Mouse (Mus musculus): ENCODE measurements around the gene Rtbdn.
A peak's percentile ranks its signal among the peaks of the same experiment; 100 is the strongest.

Gene Rtbdn

DNA sequence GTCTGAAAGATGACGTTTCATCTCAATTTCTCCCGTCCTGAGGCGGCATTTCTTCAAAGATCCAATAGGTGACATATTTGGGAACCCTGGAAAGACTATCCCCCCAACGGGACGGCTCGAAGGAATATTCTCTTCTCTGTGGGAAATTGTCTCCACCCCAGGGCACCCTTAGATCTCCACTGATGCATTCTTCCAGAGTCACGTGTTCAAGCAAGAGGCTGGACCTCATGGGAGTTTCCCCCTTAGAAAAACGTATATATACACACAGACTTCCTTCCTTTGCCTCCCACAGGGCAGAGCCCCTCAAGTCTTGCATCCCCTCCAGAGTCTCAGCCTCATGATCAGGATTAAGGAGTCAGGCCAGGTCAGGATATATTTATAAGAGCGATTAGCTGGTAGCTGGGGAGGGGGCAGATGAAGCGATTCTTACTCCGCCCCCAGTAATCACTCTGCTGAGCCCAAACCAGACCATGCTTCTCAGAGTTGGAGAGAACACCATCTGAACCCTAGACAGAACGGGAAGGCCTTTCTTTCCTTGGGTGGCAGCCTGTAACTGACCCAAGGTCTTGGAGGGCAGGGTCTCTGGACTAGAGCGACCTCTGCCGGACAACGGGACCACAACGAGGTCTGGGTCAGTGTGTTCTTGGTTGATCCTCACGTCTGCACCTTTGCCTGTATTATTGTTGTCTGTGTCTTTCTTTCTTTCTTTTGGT, at the start of gene Rtbdn:
Rtbdn (plus strand) TSS at position 464 of the 713 bp plus-strand sequence.
- DNase-seq = no peak

DNA sequence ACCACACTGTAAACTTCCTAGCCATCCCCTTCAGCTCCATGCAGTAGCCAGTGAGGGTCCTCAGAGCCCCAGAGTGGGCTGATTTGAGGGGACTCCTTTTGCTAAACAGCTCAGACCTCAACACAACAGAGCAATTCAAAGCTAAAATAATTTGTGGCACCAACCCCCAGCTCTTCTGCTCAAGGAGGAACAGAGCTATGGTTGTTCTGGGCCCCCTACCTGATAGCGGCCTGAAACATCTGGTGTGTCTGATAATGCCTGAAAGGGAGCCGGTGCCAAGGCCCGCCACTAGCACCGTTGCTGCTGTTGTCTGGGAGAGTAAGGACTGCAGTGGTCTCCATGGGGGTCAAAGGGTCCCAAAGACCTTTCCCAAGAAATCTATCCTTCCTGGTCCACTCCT, 45.7 kb upstream of the Rtbdn start:
- no peak for DNase-seq

DNA sequence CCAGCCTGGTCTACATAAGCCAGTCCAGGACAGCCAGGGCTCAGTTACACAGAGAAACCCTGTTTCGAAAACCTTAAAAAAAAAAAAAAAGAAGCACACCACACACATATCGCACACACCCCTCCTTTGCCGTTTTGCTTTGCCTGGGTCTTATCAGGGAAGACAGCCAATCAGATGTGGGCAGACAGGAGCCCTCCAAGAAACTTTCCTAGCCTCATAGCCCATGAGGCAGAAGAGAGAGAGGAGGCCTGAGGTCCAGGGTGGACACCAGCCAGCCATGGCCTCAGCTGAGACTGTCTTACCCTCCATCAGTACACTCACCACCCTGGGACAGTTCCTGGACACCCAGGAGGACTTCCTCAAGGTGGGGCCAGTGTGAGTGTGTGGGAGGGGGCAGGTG, 45.0 kb upstream of the Rtbdn start, which contains the start of gene Klf1:
Klf1 (plus strand) TSS at position 177 of the 400 bp plus-strand sequence.
- DNase-seq = no peak

DNA sequence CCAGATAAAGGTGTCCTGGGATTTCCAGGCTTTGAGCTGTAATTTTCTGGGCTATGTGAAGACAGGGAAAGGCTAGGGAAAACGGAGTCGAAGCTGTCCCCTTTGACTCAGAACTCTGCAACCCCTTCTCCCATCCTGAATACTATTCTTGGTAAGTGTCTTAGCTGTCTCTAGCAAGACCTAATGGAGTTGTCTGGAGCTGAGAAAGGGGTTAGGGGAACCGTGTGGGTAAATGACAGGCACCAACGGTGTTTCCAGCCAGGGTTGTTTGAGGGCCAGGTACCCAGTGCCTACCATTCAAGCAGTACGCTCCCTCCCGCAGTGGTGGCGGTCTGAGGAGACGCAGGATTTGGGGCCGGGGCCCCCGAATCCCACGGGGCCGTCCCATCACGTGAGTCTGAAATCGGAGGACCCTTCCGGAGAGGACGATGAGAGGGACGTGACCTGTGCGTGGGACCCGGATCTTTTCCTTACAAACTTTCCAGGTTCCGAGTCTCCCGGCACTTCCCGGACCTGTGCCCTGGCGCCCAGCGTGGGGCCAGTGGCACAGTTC, 44.3 kb upstream of the Rtbdn start:
- DNase-seq = no peak

DNA sequence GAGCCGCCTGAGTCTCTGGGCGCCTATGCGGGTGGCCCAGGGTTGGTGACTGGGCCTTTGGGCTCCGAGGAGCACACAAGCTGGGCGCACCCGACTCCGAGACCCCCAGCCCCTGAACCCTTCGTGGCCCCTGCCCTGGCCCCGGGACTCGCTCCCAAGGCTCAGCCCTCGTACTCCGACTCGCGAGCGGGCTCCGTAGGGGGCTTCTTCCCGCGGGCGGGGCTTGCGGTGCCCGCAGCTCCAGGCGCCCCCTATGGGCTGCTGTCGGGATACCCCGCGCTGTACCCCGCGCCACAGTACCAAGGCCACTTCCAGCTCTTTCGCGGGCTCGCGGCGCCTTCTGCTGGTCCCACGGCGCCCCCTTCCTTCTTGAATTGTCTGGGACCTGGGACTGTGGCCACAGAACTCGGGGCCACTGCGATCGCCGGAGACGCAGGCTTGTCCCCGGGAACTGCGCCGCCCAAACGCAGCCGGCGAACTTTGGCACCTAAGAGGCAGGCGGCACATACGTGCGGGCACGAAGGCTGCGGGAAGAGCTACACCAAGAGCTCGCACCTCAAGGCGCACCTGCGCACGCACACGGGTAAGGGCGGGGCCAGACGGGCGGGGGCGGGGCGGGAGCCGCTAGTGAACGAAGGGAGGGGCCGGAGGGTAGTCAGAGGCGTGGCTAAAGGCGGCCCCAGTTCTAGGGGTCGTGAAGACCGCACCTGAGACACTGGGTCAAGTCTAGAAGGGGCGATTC, 43.7 kb upstream of the Rtbdn start:
- DNase-seq = peak; percentile 96

DNA sequence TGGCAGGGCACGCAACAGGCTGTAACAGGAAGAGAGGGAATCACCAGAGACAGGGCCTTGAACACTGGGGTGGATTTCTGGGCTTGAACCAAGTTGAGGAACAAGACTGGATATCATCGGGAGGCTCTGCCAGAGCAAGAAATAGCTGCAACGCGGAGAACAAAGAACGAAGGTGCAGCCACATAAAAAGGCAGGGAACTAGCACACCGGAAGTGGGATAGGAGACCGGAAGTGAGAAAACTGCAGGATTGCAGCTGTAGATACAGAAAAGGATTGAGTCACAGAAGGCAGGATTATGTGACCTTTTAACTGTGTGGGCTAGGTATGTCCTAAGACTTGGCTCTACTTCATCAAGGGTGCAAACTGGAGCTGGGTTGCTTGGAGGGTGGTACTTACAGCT, 42.4 kb upstream of the Rtbdn start:
- no peak for DNase-seq

DNA sequence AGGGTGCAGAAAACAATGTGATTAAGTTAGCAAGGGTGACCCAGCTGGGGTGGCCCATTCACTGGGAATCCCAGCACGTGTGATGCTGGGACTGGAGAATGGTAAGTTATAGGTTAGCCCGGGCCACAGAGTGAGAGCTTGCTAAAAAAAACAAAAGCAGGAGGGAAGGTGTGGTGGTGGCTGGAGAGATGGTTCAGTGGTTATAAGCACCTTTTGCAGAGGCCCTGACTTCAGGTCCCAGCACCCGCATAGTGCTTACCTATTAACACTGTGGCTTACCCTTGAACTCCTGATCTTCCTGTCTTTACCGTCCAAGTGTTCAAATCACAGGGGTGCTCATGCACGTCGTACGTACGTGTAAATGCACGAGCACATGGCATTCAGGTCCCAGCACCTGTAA, 39.8 kb upstream of the Rtbdn start:
- no peak for DNase-seq

DNA sequence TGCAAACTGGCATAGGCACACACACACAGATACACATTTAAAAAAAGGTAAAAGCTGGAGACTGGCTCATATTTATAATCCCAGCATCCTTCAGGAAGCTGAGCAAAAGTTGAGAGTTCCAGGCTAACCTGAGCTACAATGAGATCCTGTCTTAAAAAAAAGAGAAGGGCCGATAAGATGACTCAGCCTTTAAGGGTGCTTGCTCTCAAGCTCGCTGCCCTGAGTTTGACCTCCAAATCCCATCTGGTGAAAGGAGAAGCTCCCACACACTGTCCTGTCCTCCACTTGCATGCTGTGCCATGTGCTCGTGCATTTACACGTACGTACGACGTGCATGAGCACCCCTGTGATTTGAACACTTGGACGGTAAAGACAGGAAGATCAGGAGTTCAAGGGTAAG, 39.3 kb upstream of the Rtbdn start:
- no peak for DNase-seq

DNA sequence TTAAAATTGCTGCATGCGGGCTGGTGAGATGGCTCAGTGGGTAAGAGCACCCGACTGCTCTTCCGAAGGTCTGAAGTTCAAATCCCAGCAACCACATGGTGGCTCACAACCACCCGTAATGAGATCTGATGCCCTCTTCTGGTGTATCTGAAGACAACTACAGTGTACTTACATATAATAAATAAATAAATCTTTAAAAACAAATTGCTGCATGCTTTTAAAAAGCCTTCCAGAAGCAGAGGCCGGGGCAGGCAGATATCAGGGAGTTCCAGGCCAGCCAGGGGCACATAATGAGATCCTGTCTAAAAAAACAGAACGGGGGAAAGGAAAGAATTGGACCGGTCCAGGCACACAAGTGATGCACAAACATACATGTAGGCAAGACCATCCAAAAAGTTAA, 38.8 kb upstream of the Rtbdn start:
- peak; percentile 15 for DNase-seq

DNA sequence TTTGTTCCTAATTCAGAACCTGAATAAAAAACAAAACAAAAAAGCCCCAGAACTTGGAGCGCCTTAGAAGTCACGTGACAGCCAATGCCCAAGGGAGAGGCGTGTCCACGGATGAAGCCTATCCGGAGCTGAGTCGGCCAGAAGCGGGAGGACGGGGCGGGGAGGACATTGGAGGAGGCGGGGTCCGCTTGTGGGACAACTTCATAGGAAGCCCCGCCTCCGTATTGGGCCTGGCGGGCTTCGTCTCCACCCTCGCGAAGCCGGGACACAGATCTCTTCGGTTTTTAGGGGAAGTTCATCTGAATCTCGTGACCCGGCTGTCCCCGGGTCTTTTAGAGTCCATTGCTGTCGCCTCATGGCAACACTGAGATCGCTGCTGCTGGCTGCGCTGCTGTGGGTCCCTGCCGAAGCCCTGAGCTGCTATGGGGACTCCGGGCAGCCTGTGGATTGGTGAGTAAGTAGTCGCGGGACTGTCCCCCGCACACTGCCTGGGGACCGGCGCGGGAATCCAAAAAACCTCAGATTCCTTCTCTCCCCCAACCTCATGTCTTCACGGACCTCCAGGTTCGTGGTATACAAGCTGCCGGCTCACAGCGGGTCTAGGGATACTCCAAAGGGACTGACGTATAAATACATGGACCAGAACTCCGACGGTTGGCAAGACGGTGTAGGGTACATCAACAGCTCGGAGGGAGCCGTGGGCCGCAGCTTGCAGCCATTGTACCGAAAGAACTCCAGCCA, 38.2 kb upstream of the Rtbdn start, which contains the start of gene Dnase2a:
Dnase2a (plus strand) TSS at position 140 of the 741 bp plus-strand sequence.
- DNase-seq = peak; percentile 100

DNA sequence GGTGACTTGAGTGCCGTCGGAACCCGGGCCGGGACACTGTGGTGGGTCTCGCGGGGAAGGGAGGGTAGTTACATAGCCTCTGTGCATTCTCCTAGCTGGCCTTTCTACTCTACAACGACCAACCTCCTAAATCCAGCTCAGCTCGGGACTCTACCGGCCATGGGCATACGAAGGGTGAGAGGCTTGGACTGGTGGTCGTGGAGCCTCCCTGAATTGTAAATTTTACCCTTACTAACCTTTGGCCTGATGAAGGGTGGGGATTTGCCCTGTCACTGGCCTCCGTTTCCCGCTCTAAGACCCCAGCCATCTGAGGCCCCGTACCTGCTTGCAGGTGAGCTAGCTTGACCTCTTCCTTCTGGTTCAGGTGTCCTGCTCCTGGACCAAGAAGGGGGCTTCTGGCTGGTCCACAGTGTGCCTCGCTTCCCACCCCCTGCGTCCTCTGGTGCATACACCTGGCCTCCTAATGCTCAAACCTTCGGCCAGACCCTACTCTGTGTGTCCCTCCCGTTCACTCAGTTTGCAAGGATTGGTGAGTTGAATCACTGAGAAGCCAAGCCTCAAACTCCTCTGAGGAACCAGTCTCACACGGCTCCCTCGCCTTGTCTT, 37.5 kb upstream of the Rtbdn start:
- no peak for DNase-seq

DNA sequence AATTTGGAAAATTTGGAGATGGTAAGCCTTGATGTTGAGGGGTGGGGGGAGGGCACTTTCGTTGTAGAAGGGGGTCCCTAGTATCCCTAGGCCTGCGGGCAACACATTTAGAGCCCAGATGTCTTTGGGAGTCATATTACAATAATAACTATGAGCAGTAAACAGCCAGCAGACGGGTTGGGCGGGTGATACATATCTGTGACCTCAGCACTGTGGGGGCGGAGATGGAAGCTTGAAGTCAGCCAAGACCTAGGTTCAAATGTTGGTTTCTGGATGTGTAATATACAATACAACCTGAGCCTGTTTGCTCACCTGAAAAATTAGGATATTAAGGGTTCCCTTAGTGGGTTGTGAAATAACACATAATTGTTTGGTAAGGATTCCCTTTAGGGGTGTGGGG, 36.8 kb upstream of the Rtbdn start:
- no peak for DNase-seq

DNA sequence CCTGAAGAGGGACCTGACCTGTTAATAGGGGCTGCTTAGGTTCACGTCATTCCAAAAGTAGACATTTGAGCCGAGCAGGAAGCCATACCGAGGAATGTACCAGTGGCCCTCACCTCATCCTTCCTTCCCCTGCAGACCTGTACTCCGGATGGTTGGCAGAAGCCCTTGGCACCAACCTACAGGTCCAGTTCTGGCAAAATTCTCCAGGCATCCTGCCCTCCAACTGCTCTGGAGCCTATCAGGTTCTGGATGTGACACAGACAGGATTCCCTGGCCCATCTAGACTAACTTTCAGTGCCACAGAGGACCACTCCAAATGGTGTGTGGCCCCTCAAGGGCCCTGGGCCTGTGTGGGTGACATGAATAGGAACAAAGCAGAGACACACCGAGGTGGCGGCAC, 36.2 kb upstream of the Rtbdn start:
- no peak for DNase-seq

DNA sequence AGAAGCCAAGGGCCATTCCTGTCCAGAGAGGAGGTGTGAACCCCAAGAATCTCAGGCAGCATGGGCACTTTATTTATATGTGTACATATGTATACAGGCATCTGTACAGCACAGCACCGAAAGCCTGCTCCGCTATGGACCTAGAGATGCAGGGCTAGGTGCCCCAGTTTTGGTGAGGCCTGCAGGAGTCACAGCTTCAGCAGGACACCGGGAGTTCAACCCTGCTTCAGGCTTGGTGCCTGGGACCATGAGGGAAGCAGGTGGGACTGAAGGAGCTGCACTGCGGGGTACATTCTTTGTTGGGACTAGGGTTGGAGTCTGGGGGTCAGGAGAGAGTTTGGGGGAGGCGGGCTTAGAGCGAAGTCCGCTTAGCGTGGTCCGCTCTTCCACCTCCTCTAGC, 34.9 kb upstream of the Rtbdn start:
- no peak for DNase-seq

DNA sequence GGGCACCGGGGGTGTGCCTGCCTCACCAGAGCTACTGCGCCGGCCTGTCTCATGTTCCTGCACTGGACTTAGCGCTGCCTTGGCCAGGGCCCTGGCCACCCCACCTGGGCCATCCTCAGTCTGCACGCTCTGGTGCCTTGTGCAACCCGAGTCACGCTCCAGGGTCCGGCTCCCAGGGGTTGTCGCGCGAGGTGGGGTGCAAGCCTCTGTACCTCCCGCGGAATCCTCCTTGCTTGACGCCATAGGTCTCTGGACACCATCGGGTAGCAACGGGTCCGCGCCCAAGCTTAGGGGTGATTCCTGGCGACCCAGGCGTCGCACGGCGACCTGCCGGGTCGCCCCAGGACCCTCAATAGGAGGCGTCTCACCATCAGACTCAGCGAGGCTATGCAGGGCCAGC, 34.4 kb upstream of the Rtbdn start:
- DNase-seq = no peak

DNA sequence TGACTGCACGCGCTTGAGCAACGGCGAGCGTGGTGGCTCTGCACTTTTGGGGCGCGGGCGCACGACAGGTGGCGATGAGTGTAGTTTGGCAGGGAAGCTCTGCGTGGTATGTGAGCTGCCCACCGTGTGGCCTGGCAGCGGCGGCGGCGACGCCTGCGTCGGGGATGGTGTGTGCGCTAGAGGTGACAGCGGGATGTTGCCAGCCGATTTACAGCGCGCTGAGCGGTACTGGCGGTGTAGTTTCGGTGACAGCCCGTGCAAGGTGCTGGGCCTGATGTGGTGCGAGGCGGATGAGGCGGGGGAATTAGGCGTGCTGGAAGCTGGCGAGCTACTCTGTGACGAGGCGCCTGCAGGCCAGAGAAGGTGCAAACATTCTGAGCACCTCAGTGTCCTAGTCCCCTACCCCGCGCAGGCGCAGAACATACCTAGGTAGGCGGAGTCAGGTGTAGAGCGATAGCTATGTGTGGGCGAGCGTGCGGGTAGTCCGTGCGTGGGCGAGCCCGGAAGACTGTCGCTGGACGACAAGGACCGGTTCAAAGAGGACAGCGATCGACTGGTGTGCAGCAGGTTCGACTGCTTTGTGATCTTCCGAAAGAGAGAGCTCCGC, 33.8 kb upstream of the Rtbdn start:
- DNase-seq = peak; percentile 87

DNA sequence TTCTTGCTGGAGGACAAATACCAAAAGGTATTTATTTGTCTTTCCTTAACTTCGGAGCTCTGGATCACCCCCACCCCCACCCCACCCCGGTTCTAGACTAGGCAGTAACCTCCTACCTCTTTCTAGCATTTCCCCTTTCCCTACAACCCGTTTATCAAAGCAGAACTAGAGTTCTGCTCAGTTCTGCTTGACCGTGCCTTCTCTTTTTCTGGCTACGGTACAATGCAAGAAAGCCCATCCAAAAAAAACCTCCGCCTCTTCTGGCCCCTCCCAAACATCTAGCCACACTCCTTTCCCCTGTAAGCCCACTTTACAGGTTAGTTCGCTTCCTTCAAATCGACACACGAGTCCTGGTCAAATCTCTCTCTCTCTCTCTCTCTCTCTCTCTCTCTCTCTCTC, 33.3 kb upstream of the Rtbdn start:
- DNase-seq = peak; percentile 21

DNA sequence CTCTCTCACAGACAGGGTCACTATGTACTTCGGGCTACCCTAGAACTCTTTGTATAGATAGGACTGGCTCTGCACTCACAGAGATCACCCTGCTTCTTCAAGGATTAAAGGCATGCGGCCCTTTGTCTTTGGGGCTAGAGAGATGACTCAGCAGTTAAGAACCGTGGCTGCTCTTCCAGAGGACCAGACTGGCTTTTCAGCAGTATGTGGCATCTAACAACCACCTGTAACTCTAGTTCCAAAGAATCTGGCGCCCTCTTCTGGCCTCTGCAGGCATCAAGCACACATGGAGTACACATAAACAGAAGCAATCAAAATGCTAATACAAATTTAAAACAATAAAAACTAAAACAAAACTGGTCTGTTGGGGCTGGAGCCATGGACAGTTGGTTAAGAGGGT, 32.8 kb upstream of the Rtbdn start:
- peak; percentile 74 for DNase-seq

DNA sequence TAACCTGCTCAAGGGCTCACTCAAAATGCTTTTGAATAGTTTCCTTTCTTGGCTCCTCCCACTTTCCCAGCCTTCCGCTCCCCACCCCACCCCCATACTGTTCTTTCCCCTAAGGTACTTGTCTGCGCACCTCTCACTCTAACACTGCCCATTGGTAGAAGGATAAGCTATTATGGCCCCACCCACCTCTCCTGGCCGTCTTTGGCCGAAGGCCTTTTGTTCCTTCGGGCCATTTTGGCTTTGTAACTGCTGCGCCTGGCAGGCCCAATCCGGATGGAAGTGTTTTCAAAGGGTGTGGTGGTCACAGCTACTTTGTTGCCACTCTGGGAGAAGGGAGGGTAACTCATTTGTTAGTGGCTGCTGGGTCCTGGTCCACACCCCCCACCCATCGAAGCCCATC, 31.5 kb upstream of the Rtbdn start:
- peak; percentile 59 for DNase-seq

DNA sequence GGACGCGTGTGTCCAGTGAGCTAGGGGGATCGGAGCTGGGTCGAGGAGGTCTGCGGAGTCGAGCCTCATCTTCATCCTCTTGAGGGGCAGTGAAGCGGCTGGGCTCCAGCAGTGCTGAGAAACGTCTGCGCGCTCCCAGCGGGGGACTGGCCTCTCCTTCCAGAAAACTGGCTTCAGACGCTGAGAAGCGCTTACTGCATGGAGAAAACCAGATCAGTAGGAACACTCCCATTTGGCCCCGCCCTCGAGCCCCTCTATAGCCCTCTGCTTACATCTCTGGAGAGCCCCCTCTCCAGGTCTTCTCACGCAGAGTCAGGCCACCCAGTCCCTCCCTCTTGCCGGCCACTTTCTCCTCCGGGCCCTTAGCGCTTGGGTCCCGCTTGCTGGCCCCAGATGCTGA, 29.0 kb upstream of the Rtbdn start:
- DNase-seq = no peak

DNA sequence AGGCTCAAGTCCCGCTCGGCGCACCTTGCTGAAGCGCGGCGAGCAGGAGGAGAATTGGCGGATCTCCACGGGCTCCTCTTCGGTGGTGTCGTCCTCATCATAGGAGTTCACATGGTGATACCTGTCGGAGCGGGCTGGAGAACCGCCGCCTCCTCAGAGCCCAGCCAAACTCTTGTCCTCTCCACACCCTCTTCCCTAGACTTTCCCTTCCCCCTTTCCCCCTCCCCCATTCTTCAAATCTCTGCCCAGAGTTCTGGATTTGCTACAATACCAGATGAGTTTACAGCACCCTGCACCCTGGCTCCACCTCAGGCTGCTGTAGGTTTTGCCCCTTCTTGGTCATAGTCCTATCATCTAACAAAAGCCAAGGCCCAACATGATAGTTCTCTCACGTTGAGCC, 28.1 kb upstream of the Rtbdn start:
- DNase-seq = no peak

DNA sequence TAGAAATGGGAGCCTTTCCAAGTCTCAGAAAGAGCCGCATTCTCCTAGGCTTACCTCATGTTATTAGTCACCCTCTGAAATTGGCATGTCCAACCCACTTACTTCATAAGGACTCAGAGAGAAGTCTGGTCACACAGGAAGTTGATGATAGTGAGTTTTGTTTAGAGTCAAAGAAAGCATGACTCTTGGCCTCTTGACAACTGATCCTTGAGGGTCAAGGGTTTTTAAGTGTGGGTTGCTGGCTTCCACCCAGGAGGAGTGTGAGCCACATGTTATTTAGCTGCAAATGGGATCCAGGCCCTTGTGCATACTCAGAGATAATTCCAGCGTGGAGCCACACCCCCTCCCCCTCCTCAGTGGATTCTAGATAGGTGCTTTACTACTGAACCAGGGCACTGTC, 25.2 kb upstream of the Rtbdn start:
- peak; percentile 90 for DNase-seq

DNA sequence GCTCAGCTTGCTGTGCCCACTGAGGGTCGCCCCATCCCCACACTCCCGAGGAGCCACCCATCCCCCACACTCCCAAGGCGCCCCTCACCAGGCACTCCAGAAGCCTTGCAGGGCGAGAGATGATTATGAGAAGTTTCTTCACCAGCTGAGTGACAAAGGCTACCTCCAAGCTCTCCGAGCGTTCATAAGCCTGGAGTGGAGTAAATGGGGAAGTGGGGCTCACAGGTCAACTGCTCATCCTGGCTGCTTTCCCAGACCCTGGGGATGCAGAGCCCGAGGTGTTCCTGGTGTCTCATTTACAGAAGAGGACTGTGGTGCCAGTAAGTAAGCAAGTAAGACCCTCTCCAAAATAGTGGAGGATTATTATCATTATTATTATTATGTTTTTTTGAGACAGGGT, 21.2 kb upstream of the Rtbdn start:
- no peak for DNase-seq
